Mouse (Mus musculus): ENCODE data around the gene Napsa.

The Napsa gene

GRCm38 (mm10) chr7:44572213-44572701 lies at the start of gene Napsa:
Gene Napsa (plus strand): TSS chr7:44572380.
- no peak for DNase-seq (ENCODE audit: low read depth, low spot score)

DNA sequence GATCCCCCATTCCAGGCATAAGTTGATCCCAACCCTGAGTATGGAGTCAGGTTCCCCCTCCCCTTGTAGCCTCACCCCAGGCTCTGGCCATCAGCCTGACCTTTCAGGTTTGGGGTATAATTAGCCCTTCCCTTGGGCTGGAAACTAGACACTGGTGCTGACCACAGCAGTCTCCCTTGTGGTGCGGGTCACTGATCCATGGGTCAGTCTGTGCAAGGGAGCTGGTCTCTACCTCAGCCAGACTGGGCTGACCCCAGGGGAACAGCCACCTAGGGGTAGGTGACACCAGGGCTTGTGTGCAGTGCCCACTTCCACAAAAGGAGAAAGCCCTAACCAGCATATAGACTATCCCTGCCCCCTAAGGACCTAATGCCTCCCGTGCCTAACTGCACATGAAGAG lies 49.1 kb upstream of the Napsa start:
- no peak for DNase-seq (ENCODE audit: low read depth, low spot score)

DNA sequence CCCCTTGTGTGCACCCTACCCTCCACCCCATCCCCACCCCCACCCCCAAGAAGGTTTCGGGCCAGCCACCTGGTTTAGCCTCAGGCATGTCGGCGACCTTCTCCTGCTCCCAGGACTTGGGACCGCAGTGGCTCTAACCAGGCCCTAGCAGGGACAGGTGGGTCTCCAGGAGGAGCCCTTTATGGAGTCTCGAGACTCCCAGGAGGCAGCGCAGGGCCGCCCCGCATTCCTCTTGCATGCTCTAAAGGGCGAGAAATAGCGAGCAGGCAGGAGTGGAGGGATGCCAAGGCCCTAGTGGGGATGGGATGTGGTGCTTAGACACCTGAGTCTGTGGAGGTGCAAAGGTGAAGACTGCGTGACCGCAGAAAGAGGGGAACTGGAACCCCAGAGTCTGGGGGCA lies 47.7 kb upstream of the Napsa start, which contains the start of gene Mybpc2:
Gene Mybpc2 (minus strand): TSS at position 155 of the 400 bp plus-strand sequence.
- DNase-seq (ENCODE audit: low read depth, low spot score), result no peak

DNA sequence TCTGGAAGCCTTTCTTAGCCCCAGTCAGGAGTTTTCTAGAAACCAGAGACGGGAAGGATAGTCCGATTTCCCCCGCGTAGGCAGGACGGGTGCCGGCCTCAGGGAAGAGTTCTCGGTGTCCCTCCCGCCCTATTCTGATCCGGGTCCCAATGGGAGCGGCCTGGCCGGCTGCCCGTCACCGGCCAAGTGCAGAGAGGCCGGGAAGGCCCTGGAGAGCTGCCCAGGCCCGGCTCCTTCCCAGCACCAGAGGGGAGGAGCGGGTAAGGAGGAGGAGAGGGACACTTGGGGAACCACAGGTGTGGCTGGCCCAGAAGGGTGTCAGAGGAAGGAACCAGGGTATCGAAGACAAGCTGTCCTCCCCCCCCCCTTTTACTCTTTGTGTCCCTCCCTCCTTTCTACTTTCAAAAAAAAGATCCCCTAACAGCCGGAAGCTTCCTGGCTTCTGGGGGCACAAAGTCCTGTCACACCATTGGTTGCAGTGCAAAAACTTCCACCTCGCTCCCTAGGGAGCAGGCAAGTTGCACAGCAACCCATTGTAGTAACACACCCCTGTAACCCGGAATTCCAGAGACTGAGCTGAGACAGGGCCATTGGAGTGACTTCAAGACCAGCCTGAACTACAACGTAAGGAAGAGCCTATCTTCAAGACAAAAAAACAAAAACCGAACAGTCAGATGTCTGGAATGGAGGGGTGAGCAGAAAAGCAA lies 46.9 kb upstream of the Napsa start:
- no peak for DNase-seq (ENCODE audit: low read depth, low spot score)

DNA sequence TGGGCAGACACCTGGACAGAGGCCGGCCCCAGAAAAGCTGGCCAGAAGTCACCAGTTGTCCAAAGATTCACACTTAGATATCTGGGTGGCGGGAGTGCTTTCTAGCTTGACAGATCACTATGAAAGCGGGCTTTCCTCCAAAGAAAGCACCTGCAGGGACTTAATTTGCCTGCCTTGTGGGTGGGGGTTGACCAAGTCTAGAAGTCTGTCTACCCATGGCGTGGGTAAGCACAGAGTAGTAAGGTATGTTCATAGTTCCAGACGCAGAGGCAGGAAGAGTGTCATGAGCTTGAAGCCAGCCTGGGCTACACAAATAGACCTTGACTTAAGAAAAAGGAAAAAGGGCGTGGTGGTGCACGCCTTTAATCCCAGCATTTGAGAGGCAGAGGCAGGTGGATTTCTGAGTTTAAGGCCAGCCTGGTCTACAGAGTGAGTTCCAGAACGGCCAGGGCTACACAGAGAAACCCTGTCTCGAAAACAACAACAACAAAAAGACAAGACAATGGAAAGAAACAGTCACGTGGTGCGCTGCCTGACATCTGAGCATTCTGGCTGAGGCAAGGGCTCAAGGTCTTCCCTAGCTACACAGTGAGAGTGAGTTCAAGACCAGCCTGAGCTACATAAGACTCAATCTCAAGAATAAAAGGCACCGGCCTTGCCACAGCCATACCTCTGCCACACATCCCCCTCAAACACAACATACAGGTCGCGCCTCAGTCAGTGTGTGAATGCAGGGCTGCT lies 45.6 kb upstream of the Napsa start:
- no peak for DNase-seq (ENCODE audit: low read depth, low spot score)

DNA sequence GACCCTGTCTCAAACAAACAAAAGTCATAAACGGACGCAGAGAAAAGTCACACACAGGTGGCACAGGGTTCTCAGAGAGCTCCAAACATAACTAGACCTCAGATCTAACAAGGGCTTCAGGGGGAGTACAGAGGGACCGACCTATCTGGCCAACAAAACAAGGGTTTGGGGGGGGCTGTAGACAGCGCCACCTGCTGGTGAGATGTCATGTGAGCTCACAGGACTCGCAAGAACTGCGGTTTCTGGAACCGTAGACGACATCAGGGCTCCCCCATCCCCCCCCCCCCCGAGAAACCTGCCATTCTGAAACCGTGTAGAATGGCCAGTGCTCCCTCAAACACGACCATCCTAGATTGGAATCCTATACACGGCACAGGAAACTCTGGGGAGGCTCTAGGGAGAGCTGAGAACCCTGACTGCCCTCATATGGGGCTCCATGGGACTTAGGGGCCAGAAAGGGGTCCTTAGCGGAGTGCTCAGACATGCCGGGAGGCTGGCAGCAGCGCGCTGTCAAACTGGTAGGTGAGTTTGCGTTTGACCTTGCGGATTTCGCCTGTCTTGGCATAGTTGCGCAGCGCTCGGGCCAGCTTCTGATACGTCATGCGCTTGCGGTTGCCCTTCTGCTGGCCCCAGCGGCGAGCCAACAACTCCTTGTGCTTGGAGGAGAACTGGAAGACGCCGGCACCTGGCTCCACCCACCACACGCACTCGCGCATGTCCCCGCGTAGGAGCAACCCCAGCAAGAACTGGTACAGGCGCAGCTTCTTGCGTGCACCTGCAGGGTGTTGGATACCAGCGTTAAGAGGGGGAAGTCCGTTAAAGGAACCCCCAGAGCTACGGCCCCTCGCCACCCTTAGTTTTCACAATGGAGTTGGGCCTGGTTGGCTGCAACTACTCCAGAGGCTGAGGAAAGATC lies 44.4 kb upstream of the Napsa start:
- peak; percentile 70 for DNase-seq (ENCODE audit: low read depth, low spot score)

GRCm38 (mm10) chr7:44529518-44529917 lies 42.7 kb upstream of the Napsa start:
- no peak for DNase-seq (ENCODE audit: low read depth, low spot score)

GRCm38 (mm10) chr7:44530507-44530906 lies 41.7 kb upstream of the Napsa start:
- DNase-seq (ENCODE audit: low read depth, low spot score), result no peak

DNA sequence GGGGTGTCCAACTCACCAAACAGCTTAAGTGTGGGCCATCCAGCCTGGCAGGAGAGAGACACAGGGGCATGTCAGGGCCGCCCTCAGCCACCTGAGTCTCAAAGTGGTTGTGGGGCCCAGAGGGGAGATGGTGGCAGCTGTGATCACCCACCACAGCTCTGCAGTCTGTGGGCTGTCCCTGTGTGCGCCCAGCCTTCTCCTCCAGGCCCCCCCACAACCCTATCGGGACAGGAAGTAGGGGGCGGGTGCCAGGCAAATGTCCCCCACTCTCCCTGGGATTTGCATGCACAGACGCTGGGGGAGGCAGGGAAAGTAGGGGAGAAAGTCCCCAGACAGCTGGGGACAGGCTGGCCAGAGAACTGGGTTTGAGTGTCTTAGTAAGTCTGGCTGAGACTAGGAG lies 41.0 kb upstream of the Napsa start:
- no peak for DNase-seq (ENCODE audit: low read depth, low spot score)

DNA sequence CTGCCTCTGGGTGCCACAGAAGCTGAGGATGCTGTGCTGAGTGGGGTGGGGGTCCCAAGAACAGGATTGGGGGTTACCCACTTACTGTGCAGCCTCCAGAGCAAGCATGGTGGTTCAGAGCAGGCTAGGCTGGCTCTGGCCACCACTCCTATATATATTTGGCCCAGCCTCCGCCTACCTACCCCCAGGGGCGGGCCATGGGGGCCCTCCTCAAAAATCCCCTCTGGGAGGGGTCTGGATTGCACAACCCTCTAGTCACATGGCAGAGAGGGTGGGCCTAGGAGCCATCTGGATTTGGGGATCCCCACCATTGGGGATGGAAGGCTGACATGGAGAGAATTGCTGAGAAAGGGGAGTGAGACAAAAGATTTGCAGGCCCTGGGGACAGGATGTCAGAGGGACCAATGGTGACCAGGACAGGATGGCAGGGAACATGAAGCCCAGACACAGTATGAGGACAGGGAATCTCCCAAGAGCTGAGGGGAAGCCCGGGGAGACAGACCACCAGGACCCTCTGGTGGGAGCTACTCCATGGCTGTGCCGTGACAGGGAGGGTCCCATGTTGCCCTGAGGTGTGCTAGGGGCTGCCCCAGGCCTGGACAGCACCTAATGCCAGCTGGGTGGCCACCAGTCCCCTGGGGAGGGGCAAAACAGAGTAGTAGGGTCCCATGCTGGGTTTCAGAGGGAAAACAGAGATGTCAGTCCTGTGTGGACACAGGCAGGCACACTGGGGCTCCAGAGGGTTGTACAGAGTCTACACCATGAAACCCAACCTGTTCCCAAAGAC lies 40.0 kb upstream of the Napsa start, which contains the start of gene Spib:
Gene Spib (minus strand): TSS at position 126 of the 787 bp plus-strand sequence.
- no peak for DNase-seq (ENCODE audit: low read depth, low spot score)

DNA sequence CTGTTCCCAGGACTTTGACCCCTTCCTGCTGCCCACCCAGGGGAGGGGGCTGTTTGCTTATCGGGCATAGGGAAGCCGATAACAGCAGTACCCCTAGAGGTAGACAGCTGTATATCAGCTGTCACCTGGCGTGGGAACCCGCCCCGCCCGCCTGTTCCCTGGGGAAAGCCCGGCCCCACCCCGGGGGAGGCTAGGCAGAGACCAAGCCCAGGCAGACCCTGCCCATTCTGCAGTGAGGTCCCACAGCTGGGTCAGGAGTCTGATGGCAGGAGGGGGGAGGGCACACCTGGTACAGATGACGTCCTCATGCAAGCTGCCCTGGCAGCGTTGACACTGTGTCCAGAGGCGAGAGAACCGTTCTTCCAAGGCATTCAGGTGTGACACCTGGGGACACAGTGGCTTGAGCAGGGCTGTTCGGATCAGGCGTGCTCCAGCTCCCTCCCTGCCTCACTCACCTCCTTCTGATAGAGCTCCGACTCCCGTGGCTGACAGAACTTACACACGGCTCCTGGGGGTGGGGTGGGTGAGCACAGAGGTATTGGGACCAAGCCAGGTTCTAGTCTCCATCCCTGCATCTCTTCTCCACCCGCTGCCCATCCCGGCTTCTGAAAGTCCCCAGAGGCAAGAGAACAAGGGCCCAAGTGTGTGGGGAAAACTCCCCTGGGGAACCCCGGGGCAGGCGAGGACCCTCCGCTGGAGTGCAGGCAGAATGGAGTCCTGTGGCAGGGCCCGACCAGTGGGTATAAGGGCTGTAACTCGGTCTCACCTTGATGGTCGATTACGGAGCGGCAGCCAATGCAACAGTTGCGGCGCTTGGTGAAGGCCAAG lies 39.0 kb upstream of the Napsa start:
- no peak for DNase-seq (ENCODE audit: low read depth, low spot score)

- no peak for DNase-seq (ENCODE audit: low read depth, low spot score)
Observed at GRCm38 (mm10) chr7:44533746-44534045, 38.5 kb upstream of the Napsa start.

DNA sequence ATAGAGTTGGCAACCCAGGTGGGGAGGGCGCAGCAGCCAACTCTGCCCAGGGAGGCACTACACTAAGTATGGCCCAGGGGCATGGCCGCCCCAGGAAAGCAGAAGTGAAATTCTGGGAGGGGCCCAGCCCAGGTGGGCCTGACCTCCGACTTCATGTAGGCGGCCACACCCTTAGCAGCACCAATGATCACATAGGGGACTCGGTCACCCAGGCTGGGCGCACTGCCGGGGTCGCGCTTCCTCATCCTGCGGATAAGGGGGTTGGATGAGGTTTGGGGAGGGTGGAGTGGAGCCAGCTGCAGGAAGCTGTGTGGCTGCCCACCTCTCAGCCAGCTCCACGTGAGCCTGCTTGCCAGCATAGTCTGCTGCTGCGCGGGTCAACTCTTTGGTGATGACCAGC lies 37.9 kb upstream of the Napsa start:
- no peak for DNase-seq (ENCODE audit: low read depth, low spot score)

DNA sequence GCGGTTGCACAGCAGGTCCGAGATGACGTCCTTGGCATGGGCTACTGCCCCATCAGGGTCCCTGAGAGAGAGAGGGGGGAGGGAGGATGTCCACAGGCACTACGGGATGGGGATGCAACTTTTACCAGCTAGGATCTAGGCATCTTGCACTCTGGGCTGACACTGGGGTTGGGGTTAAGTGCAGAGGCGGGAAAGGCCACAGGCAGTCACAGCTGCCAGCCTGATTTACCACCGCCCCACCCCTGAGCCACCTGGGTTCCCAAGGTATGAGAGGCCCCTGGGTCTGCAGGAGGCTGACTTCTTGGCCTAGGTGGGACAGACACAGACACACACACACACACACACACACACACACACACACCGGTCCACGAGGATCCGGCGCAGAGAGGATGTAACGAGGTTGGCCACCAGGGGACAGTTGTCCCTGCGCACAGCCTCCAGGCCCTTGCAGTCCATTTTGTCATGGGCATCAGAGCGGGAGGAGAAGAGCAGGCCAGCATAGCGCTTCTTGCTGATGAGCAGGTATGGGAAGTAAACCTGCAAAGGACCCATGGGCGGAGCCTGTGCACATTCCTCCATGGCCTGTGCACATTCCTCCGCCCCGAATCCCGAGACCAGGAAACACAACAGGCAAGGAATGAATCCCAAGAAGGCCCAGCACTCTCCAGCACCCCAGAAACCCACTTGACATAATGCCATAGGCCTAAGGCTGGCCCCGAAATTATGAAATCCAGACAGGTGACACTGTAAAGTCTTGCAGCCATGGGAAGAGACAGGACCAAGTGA lies 37.3 kb upstream of the Napsa start:
- no peak for DNase-seq (ENCODE audit: low read depth, low spot score)

- no peak for DNase-seq (ENCODE audit: low read depth, low spot score)
Observed at GRCm38 (mm10) chr7:44535657-44536589, 36.3 kb upstream of the Napsa start.

DNA sequence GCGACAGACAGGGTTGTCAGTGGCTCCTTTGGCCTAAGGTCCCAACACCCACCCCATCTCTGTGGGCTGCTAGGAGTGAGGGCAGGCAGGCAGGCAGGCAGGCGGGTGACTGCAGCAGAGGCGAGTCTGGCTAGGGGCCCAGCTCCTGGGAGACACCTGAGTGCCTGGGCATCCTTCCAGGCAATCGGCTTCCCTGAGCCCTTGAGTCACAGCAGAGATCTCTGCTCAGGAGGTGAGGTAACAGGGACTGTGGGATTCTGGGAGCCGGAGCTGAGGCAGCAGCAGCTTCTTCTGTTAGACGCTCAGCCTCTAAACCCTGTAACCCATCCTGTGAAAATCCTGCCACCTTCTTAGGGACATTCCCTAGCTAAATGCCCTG lies 35.6 kb upstream of the Napsa start:
- peak; percentile 56 for DNase-seq (ENCODE audit: low read depth, low spot score)

DNA sequence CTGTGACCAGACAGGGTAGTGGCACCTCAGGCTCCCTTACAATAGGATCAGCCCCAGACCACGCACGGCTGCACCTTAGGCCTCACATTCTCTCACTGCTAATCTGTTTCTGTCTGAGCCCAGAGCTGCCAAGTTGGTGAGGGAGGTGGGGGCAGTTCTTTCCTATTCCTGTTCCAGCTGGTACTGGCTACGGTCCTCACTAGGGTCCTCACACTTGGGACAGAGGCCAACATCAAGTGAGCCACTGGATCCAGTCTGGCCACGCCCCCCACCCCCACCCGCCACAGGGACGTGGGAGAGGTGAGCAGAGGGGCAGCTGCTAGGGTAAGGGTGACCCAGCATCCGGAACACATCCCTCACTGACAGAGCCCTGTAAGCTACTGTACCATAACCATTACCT lies 35.2 kb upstream of the Napsa start:
- DNase-seq (ENCODE audit: low read depth, low spot score), result no peak

- no peak for DNase-seq (ENCODE audit: low read depth, low spot score)
Observed at GRCm38 (mm10) chr7:44537496-44537895, 34.7 kb upstream of the Napsa start.
